Mouse (Mus musculus) embryonic facial prominence, embryonic 10.5 days (tissue): ENCODE data around the gene Gpc6. TPM values are rescaled to one million over a fixed set of nuclear protein-coding genes. Genes with fewer than 3 reads are reported as not detected.
A peak's percentile ranks its signal among the peaks of the same experiment; 100 is the strongest.

Experiments
- DNase-seq: peaks from one replicate; pipeline ENCODE4 v3.0.0-alpha.2; 2017; ENCODE audit warnings: low spot score
- H3K27ac ChIP-seq: fragments of 300-500 bp; sonication (generic); replicated peaks from 2 replicates; pipeline ENCODE4 v1.5.1; 2016; ENCODE audit warnings: mild to moderate bottlenecking
- H3K27me3 ChIP-seq: fragments of 300-500 bp; sonication (generic); replicated peaks from 2 replicates; pipeline ENCODE4 v1.6.1; 2016; ENCODE audit warnings: low read depth, mild to moderate bottlenecking; ENCODE audit not compliant: poor library complexity, severe bottlenecking
- H3K36me3 ChIP-seq: fragments of 300-500 bp; sonication (generic); replicated peaks from 2 replicates; pipeline ENCODE4 v1.6.1; 2016; ENCODE audit warnings: mild to moderate bottlenecking, moderate library complexity
- H3K4me1 ChIP-seq: fragments of 300-500 bp; sonication (generic); 2 replicates; pipeline ENCODE4 v1.6.1; 2016
- H3K4me3 ChIP-seq: fragments of 300-500 bp; sonication (generic); 2 replicates; pipeline ENCODE4 v1.5.1; 2016; ENCODE audit warnings: mild to moderate bottlenecking, moderate library complexity
- H3K9me3 ChIP-seq: fragments of 300-500 bp; sonication (generic); 2 replicates; pipeline ENCODE4 v1.6.1; 2016; ENCODE audit warnings: mild to moderate bottlenecking
- WGBS: fragments of 180-500 bp; shearing (Covaris S2); methylation state at CpG from one replicate; pipeline ENCODE4 v1.1.7; 2016; 5-methylcytosine and 5-hydroxymethylcytosine counted together
- polyA plus RNA-seq: library from polyadenylated mRNA; unstranded; fragments of >200 nt; fragmentation: Nextera tagmentation; extraction: Ambion mirVana; gene quantifications from 2 replicates; pipeline ENCODE4 v1.2.1, GENCODE M21; 2016

Gene Gpc6
- polyA plus RNA-seq, 1 experiment from 2014 or later, result 41.4 TPM

DNA sequence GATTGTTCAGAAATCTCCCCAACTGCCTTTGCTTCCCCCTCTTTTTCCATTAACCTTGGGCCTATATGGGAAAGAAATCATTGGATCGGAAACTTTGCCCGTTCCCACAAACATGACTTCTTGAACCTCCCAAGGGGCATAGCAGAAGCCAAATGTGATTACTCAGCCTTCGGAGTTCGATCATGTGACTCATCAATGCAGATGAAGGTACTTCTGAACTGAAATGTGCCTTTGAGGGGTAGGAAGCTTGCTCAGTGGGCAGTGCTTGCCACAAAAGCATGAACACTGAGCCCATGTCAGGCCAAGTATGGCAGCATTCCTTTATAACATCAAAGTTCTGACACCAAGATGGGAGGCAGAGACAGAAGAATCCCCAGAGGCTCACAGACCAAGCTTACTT, 983.9 kb downstream of the Gpc6 start:
- no peak for DNase-seq
- Histone ChIP-seq H3K9me3 (no peaks in the 10 kb centered on the region), H3K4me1 (peaks cover 41% of the 10 kb centered on the region), H3K4me3 (no peak overlapping the region), H3K27me3 (no peaks in the 10 kb centered on the region), H3K36me3 (no peaks in the 10 kb centered on the region), H3K27ac (no peak overlapping the region)
- 65% methylated on average over 4 of the region's 4 CpGs for WGBS

DNA sequence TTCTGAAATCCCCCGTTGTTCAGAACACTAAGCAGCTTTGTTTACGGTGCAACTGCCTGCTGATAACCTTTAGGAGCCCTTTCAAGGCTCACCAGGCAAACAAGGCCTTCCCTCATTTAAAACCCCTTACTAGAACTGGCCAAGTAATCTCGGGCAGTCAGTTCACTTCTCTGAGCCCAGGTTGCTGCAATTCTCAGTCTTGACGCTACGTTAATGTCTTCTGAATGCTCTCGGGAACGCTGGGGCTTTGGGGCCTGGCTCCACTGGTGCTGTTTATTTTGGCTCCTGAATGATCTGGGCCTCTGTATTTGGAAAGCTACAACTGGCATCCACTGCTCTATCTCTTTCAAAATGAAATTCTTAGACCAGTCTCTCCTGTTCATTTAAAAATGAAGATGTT, 985.2 kb downstream of the Gpc6 start:
- no peak overlapping the region for H3K27ac ChIP-seq
- peaks cover 37% of the 10 kb centered on the region for H3K4me1 ChIP-seq
- no peaks in the 10 kb centered on the region for H3K9me3 ChIP-seq
- 12% methylated on average over 7 of the region's 7 CpGs for WGBS
- H3K36me3 ChIP-seq, result no peaks in the 10 kb centered on the region
- DNase-seq, result no peak
- H3K27me3 ChIP-seq, result no peaks in the 10 kb centered on the region
- H3K4me3 ChIP-seq, result no peak overlapping the region

DNA sequence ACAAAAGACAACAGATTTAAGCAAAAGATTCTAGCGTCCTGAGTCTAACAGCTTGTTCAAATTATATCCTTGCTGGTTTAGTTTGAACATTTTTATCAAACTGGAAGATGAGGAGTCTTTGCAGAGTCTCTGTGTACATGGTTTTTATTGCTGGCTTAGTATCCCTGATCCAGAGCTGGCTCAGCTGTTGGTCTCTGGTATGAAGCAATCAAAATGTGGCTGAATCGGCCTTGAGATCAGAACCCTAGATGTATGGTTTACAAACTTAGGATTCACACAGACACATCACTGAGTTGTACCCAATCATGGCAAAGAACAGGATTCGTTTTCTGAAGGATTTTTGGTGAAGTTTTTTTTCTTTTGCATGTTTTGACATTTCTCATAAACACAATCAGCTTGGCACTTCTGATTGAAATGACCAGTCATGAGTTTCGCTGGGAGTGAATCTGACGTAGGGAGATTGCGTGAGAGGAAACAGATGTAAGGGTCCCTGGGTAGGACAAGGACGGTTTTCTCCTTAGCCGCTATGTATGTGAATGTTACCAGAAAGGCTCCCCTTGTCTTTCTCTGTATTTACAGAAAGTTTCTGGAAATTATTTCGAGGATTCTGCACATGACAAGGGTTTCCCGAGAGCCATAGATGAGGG, 987.6 kb downstream of the Gpc6 start:
- Histone ChIP-seq H3K4me1 (peaks cover 32% of the 10 kb centered on the region), H3K27me3 (no peaks in the 10 kb centered on the region), H3K27ac (no peak overlapping the region), H3K9me3 (no peaks in the 10 kb centered on the region), H3K36me3 (no peaks in the 10 kb centered on the region), H3K4me3 (no peak overlapping the region)
- DNase-seq, result no peak
- 85% methylated on average over 10 of the region's 10 CpGs for WGBS

GRCm38 (mm10) chr14:117916577-117916976, 991.5 kb downstream of the Gpc6 start:
- H3K27me3 ChIP-seq, result no peaks in the 10 kb centered on the region
- H3K9me3 ChIP-seq, result no peaks in the 10 kb centered on the region
- H3K4me3 ChIP-seq, result no peak overlapping the region
- WGBS, result 45% methylated on average over 8 of the region's 8 CpGs
- peaks cover 20% of the 10 kb centered on the region for H3K4me1 ChIP-seq
- H3K36me3 ChIP-seq, result no peaks in the 10 kb centered on the region
- H3K27ac ChIP-seq, result no peak overlapping the region
- DNase-seq, result peak; percentile 61

DNA sequence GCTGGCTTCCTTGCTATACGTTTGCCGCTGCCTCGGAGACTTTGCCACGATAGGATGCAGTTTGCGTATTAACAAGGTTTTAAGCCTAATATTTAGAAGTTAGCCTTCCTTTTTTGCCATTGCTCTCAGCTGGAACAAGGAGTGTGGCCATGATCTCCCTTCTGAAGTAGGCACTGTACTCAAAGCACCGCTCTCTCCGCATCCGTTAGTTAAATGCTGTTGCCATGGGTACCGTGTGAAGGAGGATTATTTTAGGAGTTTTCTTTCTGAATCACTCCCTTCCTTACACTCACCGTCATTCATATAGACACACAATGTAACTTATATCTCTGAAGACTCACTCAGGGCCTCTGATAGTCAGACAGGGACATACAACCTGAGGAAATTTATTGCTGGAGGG, 993.6 kb downstream of the Gpc6 start:
- 95% methylated on average over 10 of the region's 10 CpGs for WGBS
- Histone ChIP-seq H3K27ac (peak overlapping the region; percentile 41; the same call in 1 of the 2 replicates), H3K9me3 (no peaks in the 10 kb centered on the region), H3K4me1 (peaks cover 33% of the 10 kb centered on the region), H3K4me3 (no peak overlapping the region), H3K36me3 (no peaks in the 10 kb centered on the region), H3K27me3 (no peaks in the 10 kb centered on the region)
- DNase-seq, result no peak

GRCm38 (mm10) chr14:117919612-117920011, 994.5 kb downstream of the Gpc6 start:
- Histone ChIP-seq H3K4me3 (no peak overlapping the region), H3K4me1 (peaks cover 39% of the 10 kb centered on the region), H3K27ac (no peak overlapping the region), H3K9me3 (no peaks in the 10 kb centered on the region), H3K27me3 (no peaks in the 10 kb centered on the region), H3K36me3 (no peaks in the 10 kb centered on the region)
- no peak for DNase-seq
- 95% methylated on average over 5 of the region's 5 CpGs for WGBS

- peak; percentile 54 for DNase-seq
- no peaks in the 10 kb centered on the region for H3K36me3 ChIP-seq
- peaks cover 36% of the 10 kb centered on the region for H3K4me1 ChIP-seq
- WGBS, result 44% methylated on average over 18 of the region's 18 CpGs
- H3K9me3 ChIP-seq, result no peaks in the 10 kb centered on the region
- H3K27me3 ChIP-seq, result no peaks in the 10 kb centered on the region
- H3K27ac ChIP-seq, result peak overlapping the region; percentile 68
- H3K4me3 ChIP-seq, result no peak overlapping the region
Observed at GRCm38 (mm10) chr14:117921393-117922014, 996.4 kb downstream of the Gpc6 start.

DNA sequence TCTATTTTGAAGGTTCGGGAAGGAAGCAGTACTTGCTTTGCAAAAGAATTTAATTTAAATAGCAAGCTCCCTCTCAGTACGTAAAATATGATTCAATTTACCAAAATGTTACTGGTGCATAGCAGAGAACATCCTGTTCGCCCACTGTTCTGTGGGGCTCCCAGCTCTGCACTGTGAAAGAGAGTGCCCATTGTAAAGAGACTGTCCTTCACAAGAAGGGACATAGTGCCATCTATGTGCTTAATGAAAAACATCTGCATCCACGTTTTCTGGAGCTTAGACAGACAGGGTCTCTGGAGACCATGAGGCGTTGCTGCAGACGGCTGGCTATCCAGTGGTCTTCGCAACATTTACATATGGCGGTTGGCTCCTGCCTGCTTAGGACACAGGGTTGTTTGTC, 998.6 kb downstream of the Gpc6 start:
- H3K4me1 ChIP-seq, result peaks cover 44% of the 10 kb centered on the region
- 56% methylated on average over 8 of the region's 8 CpGs for WGBS
- H3K4me3 ChIP-seq, result no peak overlapping the region
- H3K27ac ChIP-seq, result no peak overlapping the region; the same call in 1 of the 2 replicates
- H3K9me3 ChIP-seq, result no peaks in the 10 kb centered on the region
- no peaks in the 10 kb centered on the region for H3K36me3 ChIP-seq
- no peak for DNase-seq
- H3K27me3 ChIP-seq, result peaks cover 5% of the 10 kb centered on the region; the same call in 1 of the 2 replicates

DNA sequence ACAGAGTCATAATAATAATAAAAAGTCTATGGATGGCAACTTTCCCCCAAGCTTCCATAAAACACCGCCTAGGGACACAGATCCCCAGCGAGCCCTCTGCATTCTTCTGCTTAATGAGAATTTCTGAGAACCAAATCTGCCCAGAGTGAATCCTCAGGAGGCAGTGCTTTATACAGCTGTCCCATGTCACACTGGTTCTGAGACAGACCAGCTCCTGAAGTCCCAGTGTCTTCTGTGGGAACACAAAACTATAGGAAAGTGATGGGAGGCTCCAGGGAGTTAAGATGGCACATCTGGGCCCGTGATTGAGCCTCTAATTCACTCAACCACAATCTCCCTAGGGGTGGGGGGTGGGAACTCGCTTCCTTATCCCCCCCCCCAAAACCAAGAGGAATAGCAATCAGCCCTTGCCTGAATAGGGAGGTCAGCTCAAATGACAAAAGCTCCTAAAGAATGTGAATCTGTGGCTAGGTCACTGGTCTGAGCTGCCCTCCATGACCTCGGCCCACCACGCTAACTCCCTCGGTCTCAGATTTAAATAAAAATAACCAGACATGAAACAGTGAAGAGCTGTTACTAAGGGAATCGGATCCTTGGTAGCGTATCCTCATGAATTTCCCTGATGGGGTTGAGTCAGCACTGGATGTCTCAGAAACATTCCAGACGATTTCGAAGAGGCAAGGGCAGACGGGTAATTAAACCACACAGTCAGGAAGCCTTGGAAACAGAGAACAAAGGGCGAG, 1005.2 kb downstream of the Gpc6 start:
- Histone ChIP-seq H3K27ac (peak overlapping the region; percentile 86), H3K36me3 (no peaks in the 10 kb centered on the region), H3K4me3 (0 out of 2 replicates have a peak overlapping the region, but pooled peaks have one; percentile 14), H3K27me3 (peaks cover 5% of the 10 kb centered on the region; the same call in 1 of the 2 replicates), H3K4me1 (peaks cover 43% of the 10 kb centered on the region), H3K9me3 (no peaks in the 10 kb centered on the region)
- 6% methylated on average over 13 of the region's 13 CpGs for WGBS
- DNase-seq, result peak; percentile 74

DNA sequence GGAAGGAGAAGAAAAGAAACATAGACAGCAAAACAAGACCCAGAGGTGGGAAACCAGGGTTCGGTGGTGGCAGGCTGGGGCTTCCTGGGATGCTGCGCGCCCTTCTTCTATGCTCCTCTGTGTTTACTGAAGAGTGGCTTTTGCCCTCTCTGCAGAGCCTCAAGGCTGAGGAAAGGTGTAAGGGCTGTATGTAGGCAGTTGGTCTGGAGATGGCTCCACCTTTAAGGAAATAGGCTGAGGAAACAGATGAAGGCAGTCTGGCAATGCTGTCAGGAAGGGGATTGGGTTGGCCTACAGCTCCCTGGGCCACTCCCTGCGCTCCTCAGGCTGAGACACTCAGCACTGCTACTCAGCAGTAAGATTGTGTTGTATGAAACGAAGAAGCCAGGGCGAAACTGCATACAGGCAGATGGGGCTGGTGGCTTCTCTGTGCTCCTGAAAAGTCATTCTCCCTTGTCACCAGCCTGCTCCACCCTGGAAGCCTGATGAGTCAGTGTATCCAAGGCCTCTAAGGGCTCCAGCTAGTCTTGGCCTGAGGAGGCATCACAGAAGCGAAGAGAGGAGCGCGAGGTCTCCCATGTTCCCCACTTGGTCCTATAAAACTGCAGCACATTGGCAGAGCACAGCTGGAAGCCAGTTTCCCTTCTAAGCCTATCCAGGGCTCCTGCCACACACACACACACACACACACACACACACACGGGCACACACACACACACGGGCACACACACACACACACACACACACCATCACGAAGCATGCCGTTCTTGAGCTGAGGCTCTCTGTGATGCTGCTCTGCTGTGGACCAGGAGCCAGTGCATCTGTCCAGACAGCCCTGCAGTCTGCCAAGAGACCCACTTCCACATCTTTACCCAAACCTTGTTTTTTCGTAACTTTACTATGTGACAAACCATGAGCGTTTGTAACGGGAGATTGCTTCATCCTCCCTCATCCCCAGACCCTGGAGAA, 1006.0 kb downstream of the Gpc6 start:
- H3K4me3 ChIP-seq, result peak overlapping the region; percentile 14; the same call in 1 of the 2 replicates
- peaks cover 5% of the 10 kb centered on the region; the same call in 1 of the 2 replicates for H3K27me3 ChIP-seq
- H3K9me3 ChIP-seq, result no peaks in the 10 kb centered on the region
- DNase-seq, result peak; percentile 26
- H3K27ac ChIP-seq, result peak overlapping the region; percentile 86
- WGBS, result 53% methylated on average over 16 of the region's 16 CpGs
- peaks cover 43% of the 10 kb centered on the region for H3K4me1 ChIP-seq
- no peaks in the 10 kb centered on the region for H3K36me3 ChIP-seq

DNA sequence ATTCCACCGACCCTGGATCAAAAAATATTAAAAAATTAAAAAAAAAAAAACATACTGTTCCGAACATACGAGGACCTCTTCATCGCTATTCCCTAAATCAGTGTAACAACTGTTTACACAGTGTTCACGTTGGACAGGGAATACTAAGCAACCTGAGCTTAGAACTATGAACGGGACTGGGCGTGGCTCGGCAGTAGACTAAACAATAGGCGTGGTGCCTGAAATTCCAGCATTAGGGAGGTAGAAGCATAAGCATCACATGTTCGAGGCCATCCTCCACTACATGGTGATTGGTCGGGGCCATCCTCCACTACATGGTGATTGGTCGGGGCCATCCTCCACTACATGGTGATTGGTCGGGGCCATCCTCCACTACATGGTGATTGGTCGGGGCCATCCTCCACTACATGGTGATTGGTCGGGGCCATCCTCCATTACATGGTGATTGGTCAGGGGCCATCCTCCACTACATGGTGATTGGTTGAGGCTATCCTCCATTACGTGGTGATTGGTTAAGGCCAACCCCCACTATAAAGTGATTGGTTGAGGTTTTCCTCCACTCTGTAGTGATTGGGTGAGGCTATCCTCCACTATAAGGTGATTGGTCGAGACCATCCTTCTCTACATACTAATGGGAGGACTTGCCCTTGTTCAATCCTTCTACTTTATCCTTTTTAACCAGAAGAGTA, 1007.2 kb downstream of the Gpc6 start:
- Histone ChIP-seq H3K9me3 (no peaks in the 10 kb centered on the region), H3K27ac (no peak overlapping the region), H3K4me3 (no peak overlapping the region), H3K36me3 (no peaks in the 10 kb centered on the region), H3K27me3 (peaks cover 5% of the 10 kb centered on the region; the same call in 1 of the 2 replicates), H3K4me1 (peaks cover 49% of the 10 kb centered on the region)
- DNase-seq, result no peak
- 93% methylated on average over 17 of the region's 17 CpGs for WGBS
